Comparison of ENCODE assay signal across 13 mouse cellular contexts in the genomic region with DNA sequence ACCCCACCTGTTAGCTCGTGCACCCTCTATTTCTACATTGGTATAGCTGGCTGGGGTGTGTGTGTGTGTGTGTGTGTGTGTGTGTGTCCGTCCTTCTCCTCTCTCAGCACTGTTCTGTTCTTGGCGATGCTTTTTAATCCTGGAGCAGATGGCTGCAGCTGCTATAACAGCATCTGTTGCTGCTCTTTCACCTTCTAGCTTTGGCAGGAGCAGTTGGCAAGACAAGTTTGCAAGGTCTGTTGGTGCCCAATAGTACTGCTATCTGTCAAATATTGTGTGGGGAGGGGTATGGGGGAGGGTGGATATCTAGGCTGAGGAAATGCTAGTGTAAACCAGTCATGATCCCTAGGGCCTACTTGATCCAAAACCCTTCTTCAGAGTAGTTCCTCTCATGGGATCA.
DNase-seq lines count a peak whose midpoint lies in the region; ATAC-seq and TF ChIP-seq lines count a peak whose summit lies in the region.
"Had no signal": no experiment of that assay in that cellular context is flagged by ENCODE, and none has a peak within 500 bp of the region (broad histone marks: within the 10 kb centered on the region; RNA-seq: fewer than 3 reads in every experiment).

No protein-coding gene starts in this region.

- DNase-seq in embryonic facial prominence, embryonic 10.5 days (ENCODE audit: low spot score): no peak
- peak; percentile 8 for DNase-seq in layer of hippocampus, adult 9-11 months
- DNase-seq in layer of hippocampus, postnatal 36 days: no peak
- peak; percentile 70 for DNase-seq in embryonic facial prominence, embryonic 14.5 days (ENCODE audit: low spot score)
- DNase-seq in lung, embryonic 14.5 days: peak; percentile 6
- DNase-seq in yolk sac, embryonic 10.5 days (ENCODE audit: low spot score): no peak
- DNase-seq in thymus, postnatal 36 days: no peak
- DNase-seq: adrenal gland, postnatal 14 days; gastrocnemius, postnatal 14 days; kidney, adult 8-10 months had no signal

- no peaks in the 10 kb centered on the region for H3K27me3 ChIP-seq in embryonic facial prominence, embryonic 12.5 days
- H3K27me3 ChIP-seq in embryonic facial prominence, embryonic 10.5 days (replicated peaks; ENCODE audit: low read depth, poor library complexity, severe bottlenecking): no peaks in the 10 kb centered on the region
- no peaks in the 10 kb centered on the region for H3K27me3 ChIP-seq in embryonic facial prominence, embryonic 14.5 days (replicated peaks; ENCODE audit: control insufficient read depth, insufficient read depth, low read length)
- H3K27me3 ChIP-seq in lung, embryonic 14.5 days (ENCODE audit: insufficient read depth, low read length): no peaks in the 10 kb centered on the region
- H3K27me3 ChIP-seq: midbrain, embryonic 12.5 days; neural tube, embryonic 12.5 days had no signal

- no peak overlapping the region for H3K27ac ChIP-seq in embryonic facial prominence, embryonic 12.5 days
- no peak overlapping the region for H3K27ac ChIP-seq in embryonic facial prominence, embryonic 10.5 days (replicated peaks)
- no peak overlapping the region for H3K27ac ChIP-seq in embryonic facial prominence, embryonic 14.5 days (replicated peaks; ENCODE audit: low read depth, low read length)
- H3K27ac ChIP-seq in lung, embryonic 14.5 days (ENCODE audit: low read depth): no peak overlapping the region
- H3K27ac ChIP-seq: midbrain, embryonic 12.5 days; neural tube, embryonic 12.5 days had no signal

- H3K9me3 ChIP-seq in embryonic facial prominence, embryonic 12.5 days: no peaks in the 10 kb centered on the region
- H3K9me3 ChIP-seq in embryonic facial prominence, embryonic 10.5 days: no peaks in the 10 kb centered on the region
- no peaks in the 10 kb centered on the region for H3K9me3 ChIP-seq in embryonic facial prominence, embryonic 14.5 days (ENCODE audit: control insufficient read depth, low read length)
- no peaks in the 10 kb centered on the region for H3K9me3 ChIP-seq in lung, embryonic 14.5 days (ENCODE audit: low read depth, low read length)
- H3K9me3 ChIP-seq: midbrain, embryonic 12.5 days; neural tube, embryonic 12.5 days had no signal

- H3K4me2 ChIP-seq in embryonic facial prominence, embryonic 12.5 days (replicated peaks): no peak overlapping the region
- no peak overlapping the region for H3K4me2 ChIP-seq in embryonic facial prominence, embryonic 14.5 days (ENCODE audit: low read depth, low read length)
- H3K4me2 ChIP-seq in lung, embryonic 14.5 days: no peak overlapping the region
- H3K4me2 ChIP-seq: midbrain, embryonic 12.5 days; neural tube, embryonic 12.5 days had no signal

- no peak overlapping the region for H3K4me3 ChIP-seq in embryonic facial prominence, embryonic 12.5 days
- H3K4me3 ChIP-seq in embryonic facial prominence, embryonic 10.5 days: no peak overlapping the region
- no peak overlapping the region for H3K4me3 ChIP-seq in embryonic facial prominence, embryonic 14.5 days (ENCODE audit: low read depth, low read length)
- no peak overlapping the region for H3K4me3 ChIP-seq in lung, embryonic 14.5 days (ENCODE audit: low read depth, low read length)
- H3K4me3 ChIP-seq: midbrain, embryonic 12.5 days; neural tube, embryonic 12.5 days had no signal

- no peaks in the 10 kb centered on the region for H3K4me1 ChIP-seq in embryonic facial prominence, embryonic 12.5 days
- H3K4me1 ChIP-seq in embryonic facial prominence, embryonic 10.5 days: no peaks in the 10 kb centered on the region
- H3K4me1 ChIP-seq in embryonic facial prominence, embryonic 14.5 days (ENCODE audit: control insufficient read depth, insufficient read depth, low read length): no peaks in the 10 kb centered on the region
- H3K4me1 ChIP-seq in lung, embryonic 14.5 days (ENCODE audit: insufficient read depth): no peaks in the 10 kb centered on the region
- H3K4me1 ChIP-seq: midbrain, embryonic 12.5 days; neural tube, embryonic 12.5 days had no signal

- 64% methylated on average over 3 of the region's 3 CpGs for whole genome bisulfite sequencing in embryonic facial prominence, embryonic 12.5 days
- WGBS in embryonic facial prominence, embryonic 10.5 days: 77% methylated on average over 3 of the region's 3 CpGs
- 70% methylated on average over 3 of the region's 3 CpGs for WGBS in embryonic facial prominence, embryonic 14.5 days
- WGBS in lung, embryonic 14.5 days: 61% methylated on average over 3 of the region's 3 CpGs

- no peak overlapping the region for H3K9ac ChIP-seq in embryonic facial prominence, embryonic 12.5 days
- no peak overlapping the region for H3K9ac ChIP-seq in embryonic facial prominence, embryonic 14.5 days (ENCODE audit: low read depth, low read length)
- H3K9ac ChIP-seq in lung, embryonic 14.5 days: no peak overlapping the region
- H3K9ac ChIP-seq: midbrain, embryonic 12.5 days; neural tube, embryonic 12.5 days had no signal

- H3K36me3 ChIP-seq in embryonic facial prominence, embryonic 12.5 days: no peaks in the 10 kb centered on the region
- H3K36me3 ChIP-seq in embryonic facial prominence, embryonic 10.5 days (replicated peaks): no peaks in the 10 kb centered on the region
- no peaks in the 10 kb centered on the region for H3K36me3 ChIP-seq in embryonic facial prominence, embryonic 14.5 days (ENCODE audit: control insufficient read depth, insufficient read depth, low read length)
- H3K36me3 ChIP-seq in lung, embryonic 14.5 days (ENCODE audit: insufficient read depth): no peaks in the 10 kb centered on the region
- H3K36me3 ChIP-seq: midbrain, embryonic 12.5 days; neural tube, embryonic 12.5 days had no signal

- TF ChIP-seq CTCF in lung, embryonic 14.5 days (IDR thresholded peaks at IDR 0.05; ENCODE audit: low read depth): no peak

- peak; percentile 28; the same call in 1 of the 2 replicates for ATAC-seq in embryonic facial prominence, embryonic 12.5 days (ENCODE audit: insufficient number of reproducible peaks, insufficient read depth, low FRiP score, low TSS enrichment)
- ATAC-seq in embryonic facial prominence, embryonic 14.5 days (ENCODE audit: low read depth): peak; percentile 85
- no peak for ATAC-seq in lung, embryonic 14.5 days (ENCODE audit: insufficient read depth)

Comparison
In these comparisons a context has a peak if more than half of its experiments do, and no peak if none do; other contexts are left out.
1. DNase-seq: peak in layer of hippocampus, adult 9-11 months (single experiment), embryonic facial prominence, embryonic 14.5 days (single experiment) and lung, embryonic 14.5 days (single experiment); none in embryonic facial prominence, embryonic 10.5 days (single experiment), layer of hippocampus, postnatal 36 days (0 of 2), yolk sac, embryonic 10.5 days (single experiment) and thymus, postnatal 36 days (0 of 2).